Mouse (Mus musculus): ENCODE measurements around the gene Mpdu1. TPM values are rescaled to one million over a fixed set of nuclear protein-coding genes. Genes with fewer than 3 reads are reported as not detected.
"Not testable (repeated sequence)": the region's sequence is repeated elsewhere in the genome, so short reads cannot be mapped to it uniquely, and the experiment has no call there.

The Mpdu1 gene
- total RNA-seq, 1 experiment from 2014 or later = 137 TPM

GRCm38 (mm10) chr11:69621571-69622268 is 40.7 kb downstream of the Mpdu1 start, which contains the start of gene Sat2:
Sat2 (plus strand) TSS chr11:69622024.
- peak; percentile 63 for DNase-seq

DNA sequence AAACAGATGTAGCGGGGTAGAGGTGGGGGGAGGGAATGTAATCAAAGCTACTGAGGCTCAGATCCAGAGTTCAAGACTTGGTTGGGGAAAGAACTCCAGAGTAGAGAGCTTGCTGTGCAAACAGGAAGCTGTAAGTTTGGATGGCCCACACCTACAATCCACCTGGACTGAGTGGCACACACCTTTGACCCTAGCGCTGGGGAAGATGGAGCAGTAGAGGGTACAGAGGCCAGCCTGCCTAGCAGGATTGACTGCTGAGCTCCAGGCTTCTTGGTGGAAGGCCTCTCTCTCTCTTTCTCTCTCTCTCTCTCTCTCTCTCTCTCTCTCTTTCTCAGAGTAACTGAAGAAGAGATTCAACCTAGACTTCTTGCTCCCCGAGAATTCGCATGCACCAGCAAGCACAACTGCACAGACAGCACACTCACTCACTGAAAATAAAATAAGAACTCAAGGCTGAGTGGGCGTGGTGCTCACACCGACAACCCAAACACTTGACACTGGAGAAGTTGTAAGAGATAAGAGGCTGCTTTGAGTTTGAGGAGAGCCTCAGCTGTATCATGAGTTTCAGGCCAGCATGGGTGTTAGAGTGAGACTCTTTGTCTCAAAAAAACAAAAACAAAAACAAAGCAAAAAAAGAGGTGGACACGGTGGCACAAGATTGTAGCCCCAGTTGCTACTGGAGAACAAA is 41.9 kb downstream of the Mpdu1 start:
- no peak for DNase-seq

DNA sequence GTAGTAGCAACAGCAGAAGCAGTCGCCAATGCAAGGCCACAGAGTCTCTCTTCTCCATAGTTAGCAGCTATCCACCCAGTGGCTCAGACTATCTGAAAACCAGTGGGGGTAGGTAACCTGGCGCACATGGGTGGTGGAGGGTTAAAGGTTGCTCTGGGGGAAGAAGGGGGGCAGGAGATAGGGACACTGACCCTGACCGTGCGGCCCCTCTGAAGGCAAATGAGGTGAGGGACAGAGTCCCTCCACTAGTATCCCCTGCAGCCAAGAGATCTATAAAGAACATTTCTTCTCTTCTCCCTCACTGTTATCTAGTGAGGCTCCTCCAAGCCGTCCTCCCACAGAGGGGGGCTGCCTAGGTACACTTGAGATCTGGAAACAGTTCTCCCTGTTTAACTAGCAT is 44.6 kb downstream of the Mpdu1 start, which contains the start of gene Shbg:
Shbg (minus strand) TSS at position 101 of the 400 bp plus-strand sequence.
- DNase-seq = no peak

GRCm38 (mm10) chr11:69616781-69617180 is 45.7 kb downstream of the Mpdu1 start:
- DNase-seq = no peak

GRCm38 (mm10) chr11:69614257-69614588 is 48.2 kb downstream of the Mpdu1 start:
- not testable (repeated sequence) for DNase-seq

GRCm38 (mm10) chr11:69613553-69614256 is 48.7 kb downstream of the Mpdu1 start:
- peak; percentile 87 for DNase-seq

GRCm38 (mm10) chr11:69610899-69611298 is 51.5 kb downstream of the Mpdu1 start:
- DNase-seq = no peak

GRCm38 (mm10) chr11:69609416-69609815 is 53.0 kb downstream of the Mpdu1 start:
- DNase-seq = no peak

GRCm38 (mm10) chr11:69608525-69608924 is 53.9 kb downstream of the Mpdu1 start:
- no peak for DNase-seq

DNA sequence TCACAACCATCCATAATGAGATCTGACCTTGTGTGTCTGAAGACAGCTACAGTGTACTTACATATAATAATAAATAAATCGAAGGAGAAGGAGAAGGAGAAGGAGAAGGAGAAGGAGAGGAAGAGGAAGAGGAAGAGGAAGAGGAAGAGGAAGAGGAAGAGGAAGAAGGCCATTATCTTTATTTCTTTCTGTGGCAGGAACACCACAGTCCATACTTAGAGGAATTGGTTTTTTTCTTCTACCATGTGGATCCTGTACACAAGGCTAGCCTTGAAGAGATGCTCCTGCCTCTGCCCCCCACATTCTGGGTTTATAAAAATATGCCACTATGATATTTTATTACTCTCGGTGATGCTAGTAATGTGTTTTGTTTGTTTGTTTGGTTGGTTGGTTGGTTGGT is 55.6 kb downstream of the Mpdu1 start:
- no peak for DNase-seq

Small RNA genes within 50 kb of the gene (microRNA-seq; reads per million reads assigned to microRNA genes)
- 3.6 to 4.5 reads per million in 2 experiments for gene Mir1934
- 0 reads per million in 2 experiments for gene Mir467f

Other genes with a start within 250 kb of the Mpdu1 start
- gene Kdm6b, start 249.0 kb downstream of the Mpdu1 start, total RNA-seq (2021) = 45.1 and 46.2 TPM in 2 replicates
- gene Dnah2, start 113.5 kb downstream of the Mpdu1 start, total RNA-seq (2021) = 0.05 and 0.76 TPM in 2 replicates
- 0.38 and 1.5 TPM in 2 replicates for gene Efnb3, start 102.4 kb downstream of the Mpdu1 start, total RNA-seq (2021)
- gene Wrap53, start 82.4 kb downstream of the Mpdu1 start, total RNA-seq (2021) = 12.5 and 12.9 TPM in 2 replicates
- 74.1 and 81.7 TPM in 2 replicates for gene Trp53, start 82.3 kb downstream of the Mpdu1 start, total RNA-seq (2021)
- gene Atp1b2, start 56.7 kb downstream of the Mpdu1 start, total RNA-seq (2021) = 34.0 and 38.0 TPM in 2 replicates
- gene Shbg, start 44.7 kb downstream of the Mpdu1 start, total RNA-seq (2021) = not detected in 2 replicates
- gene Sat2, start 40.6 kb downstream of the Mpdu1 start, total RNA-seq (2021) = 6.7 and 16.9 TPM in 2 replicates
- 89.7 and 101 TPM in 2 replicates for gene Fxr2, start 29.7 kb downstream of the Mpdu1 start, total RNA-seq (2021)
- 0.39 TPM in 1 of 2 replicates, not detected in the other for gene Sox15, start 7.3 kb downstream of the Mpdu1 start, total RNA-seq (2021)
- gene Cd68, start 3.5 kb upstream of the Mpdu1 start, total RNA-seq (2021) = 14.2 and 22.6 TPM in 2 replicates
- gene Eif4a1, start 9.8 kb upstream of the Mpdu1 start, total RNA-seq (2021) = 624 and 654 TPM in 2 replicates
- gene Senp3, start 19.4 kb upstream of the Mpdu1 start, total RNA-seq (2021) = 91.6 and 91.8 TPM in 2 replicates
- gene Tnfsf13, start 23.1 kb upstream of the Mpdu1 start, total RNA-seq (2021) = 3.8 and 4.1 TPM in 2 replicates
- gene Tnfsf12, start 33.2 kb upstream of the Mpdu1 start, total RNA-seq (2021) = 16.6 and 25.6 TPM in 2 replicates
- 3.8 and 4.6 TPM in 2 replicates for gene Tnfsfm13, start 33.5 kb upstream of the Mpdu1 start, total RNA-seq (2021)
- gene Polr2a, start 96.0 kb upstream of the Mpdu1 start, total RNA-seq (2021) = 98.5 and 101 TPM in 2 replicates
- not detected in 2 replicates for gene Slc35g3, start 99.3 kb upstream of the Mpdu1 start, total RNA-seq (2021)
- gene Zbtb4, start 103.3 kb upstream of the Mpdu1 start, total RNA-seq (2021) = 39.5 and 65.8 TPM in 2 replicates
- 1.8 and 2.4 TPM in 2 replicates for gene Chrnb1, start 133.3 kb upstream of the Mpdu1 start, total RNA-seq (2021)
- gene Fgf11, start 139.2 kb upstream of the Mpdu1 start, total RNA-seq (2021) = 3.6 and 3.9 TPM in 2 replicates
- not detected in 2 replicates for gene Tmem102, start 143.0 kb upstream of the Mpdu1 start, total RNA-seq (2021)
- not detected in 2 replicates for gene Gm39566, start 152.7 kb upstream of the Mpdu1 start, total RNA-seq (2021)
- not detected in 2 replicates for gene Spem2, start 155.8 kb upstream of the Mpdu1 start, total RNA-seq (2021)
- not detected in 2 replicates for gene Spem1, start 159.5 kb upstream of the Mpdu1 start, total RNA-seq (2021)
- 18.6 and 19.7 TPM in 2 replicates for gene Nlgn2, start 175.1 kb upstream of the Mpdu1 start, total RNA-seq (2021)
- gene Tmem256, start 175.9 kb upstream of the Mpdu1 start, total RNA-seq (2021) = 149 and 152 TPM in 2 replicates
- 43.8 and 52.9 TPM in 2 replicates for gene Plscr3, start 183.7 kb upstream of the Mpdu1 start, total RNA-seq (2021)
- gene Tnk1, start 196.1 kb upstream of the Mpdu1 start, total RNA-seq (2021) = not detected in 2 replicates
- not detected in 2 replicates for gene Tmem95, start 215.4 kb upstream of the Mpdu1 start, total RNA-seq (2021)
- 4.4 and 4.9 TPM in 2 replicates for gene Kctd11, start 218.8 kb upstream of the Mpdu1 start, total RNA-seq (2021)
- gene Acap1, start 232.9 kb upstream of the Mpdu1 start, total RNA-seq (2021) = 0.30 TPM in 1 of 2 replicates, not detected in the other
- 1.2 and 2.6 TPM in 2 replicates for gene 2810408A11Rik, start 238.3 kb upstream of the Mpdu1 start, total RNA-seq (2021)
- 52.4 and 55.5 TPM in 2 replicates for gene Neurl4, start 238.4 kb upstream of the Mpdu1 start, total RNA-seq (2021)